Mouse (Mus musculus) T-helper 17 cell (primary cell): Measurements from ENCODE around the gene Xaf1.
"Not testable (repeated sequence)": the region's sequence is repeated elsewhere in the genome, so short reads cannot be mapped to it uniquely, and the experiment has no call there.

Source experiments
- in situ Hi-C, 2 experiments: fragments of 300-600 bp; cut with MboI, MseI; formaldehyde crosslinking; loops; 1 replicate in 1 of 2; 2 replicates in 1 of 2; pipeline ENCODE4 v1.15.1; 2025; ENCODE audit warnings: high pct_unique_total_duplicates in 2 of 2

Xaf1 gene

GRCm38 (mm10) chr11:72310491-72310890 is 9.1 kb downstream of the Xaf1 start:
- in situ Hi-C loops, result loop anchor here in 1 of 2 experiments (25.0 kb wide), 1 partner anchor 1423 kb away; no protein-coding TSS in a partner anchor

DNA sequence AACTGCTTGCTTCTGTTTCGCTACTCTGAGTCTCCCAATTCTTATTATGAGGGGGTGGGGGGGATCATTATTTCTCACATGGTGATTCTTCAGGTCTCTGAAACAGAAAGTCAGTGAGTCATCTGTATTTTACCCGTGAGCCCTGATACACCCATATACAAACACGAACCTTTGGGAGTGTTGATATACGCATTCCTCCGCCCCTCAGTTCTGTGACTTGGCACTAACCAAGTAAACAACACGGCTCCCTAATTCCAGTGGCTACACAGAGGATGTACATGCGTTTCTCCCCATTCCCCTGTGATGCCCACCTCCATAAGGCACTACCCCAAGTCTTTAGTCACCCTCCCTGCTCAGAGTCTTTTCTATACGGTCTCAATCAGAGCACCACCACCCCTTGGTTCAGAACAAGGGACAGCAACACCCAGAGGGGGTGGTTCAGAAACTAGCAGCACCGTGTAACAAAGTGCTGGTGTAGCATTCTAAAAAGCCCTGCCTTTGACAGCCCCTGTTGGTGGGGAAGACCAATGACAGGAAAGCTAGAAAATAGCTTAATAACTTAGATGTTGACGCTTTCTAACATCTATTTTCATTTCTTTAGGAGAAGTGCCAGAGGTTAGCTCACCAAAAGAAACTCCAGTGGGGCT is 10.0 kb downstream of the Xaf1 start:
- in situ Hi-C loops, result loop anchor here in 1 of 2 experiments (25.0 kb wide), 1 partner anchor 1424 kb away; no protein-coding TSS in a partner anchor

DNA sequence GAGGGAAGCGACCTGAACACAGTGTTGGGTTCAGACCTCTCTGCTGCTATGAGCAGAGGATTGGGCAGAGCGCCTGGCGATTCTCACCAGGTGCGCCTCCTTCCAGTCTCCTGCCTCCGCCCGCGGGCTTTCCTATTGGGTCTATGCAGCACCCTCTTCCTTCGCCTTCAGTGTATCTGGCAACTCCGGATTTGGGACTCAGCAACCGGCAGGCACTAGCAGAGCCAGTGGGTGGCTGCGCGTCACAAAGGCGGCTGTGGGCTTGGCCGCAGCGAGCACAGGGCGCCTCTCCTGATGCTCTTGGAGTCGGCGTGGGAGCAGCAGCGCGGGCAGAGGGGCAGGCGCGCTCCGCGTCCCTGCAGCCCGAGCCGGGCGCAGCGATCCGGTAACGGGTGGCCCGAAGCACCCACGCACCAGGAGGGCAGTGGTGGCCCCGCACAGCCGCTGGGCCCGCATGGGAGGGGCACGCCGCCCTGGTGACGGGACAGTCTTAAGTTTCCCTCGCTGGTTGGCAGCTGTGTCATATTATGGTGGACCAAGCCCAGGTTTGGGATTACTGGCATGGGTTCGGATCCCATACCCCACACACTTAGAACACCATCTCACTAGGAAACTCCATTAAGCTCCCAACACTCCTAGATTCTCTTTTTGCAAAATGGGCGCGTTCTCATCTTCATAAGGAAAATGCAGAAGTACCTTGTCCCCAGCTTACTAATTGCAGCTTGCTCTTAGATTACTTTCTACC is 12.9 kb downstream of the Xaf1 start, which contains the start of gene Fbxo39:
Fbxo39 (plus strand) TSS at position 294 of the 745 bp plus-strand sequence.
- in situ Hi-C loops, result loop anchor here in 1 of 2 experiments (25.0 kb wide), 1 partner anchor 1427 kb away; no protein-coding TSS in a partner anchor

DNA sequence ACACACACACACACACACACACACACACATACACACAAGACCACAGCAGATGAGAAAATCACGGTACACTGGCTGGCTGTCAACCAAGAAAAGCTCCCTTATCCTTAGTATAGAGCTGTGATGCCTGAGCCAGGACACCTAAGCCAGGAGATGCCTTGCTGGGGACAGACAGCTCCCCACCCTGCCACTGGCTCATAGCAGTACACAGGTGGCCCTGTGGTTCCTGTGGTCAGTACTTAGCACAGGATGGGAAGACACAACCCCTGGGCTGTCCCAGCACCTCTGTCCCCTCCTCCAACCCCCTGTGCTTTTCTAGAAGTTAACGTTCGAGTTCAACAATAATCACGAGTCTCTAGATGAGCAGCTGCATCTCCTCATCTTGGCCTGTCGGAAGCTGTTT is 16.6 kb downstream of the Xaf1 start:
- in situ Hi-C loops, result loop anchor here in 1 of 2 experiments (25.0 kb wide), 1 partner anchor 1431 kb away; no protein-coding TSS in a partner anchor

DNA sequence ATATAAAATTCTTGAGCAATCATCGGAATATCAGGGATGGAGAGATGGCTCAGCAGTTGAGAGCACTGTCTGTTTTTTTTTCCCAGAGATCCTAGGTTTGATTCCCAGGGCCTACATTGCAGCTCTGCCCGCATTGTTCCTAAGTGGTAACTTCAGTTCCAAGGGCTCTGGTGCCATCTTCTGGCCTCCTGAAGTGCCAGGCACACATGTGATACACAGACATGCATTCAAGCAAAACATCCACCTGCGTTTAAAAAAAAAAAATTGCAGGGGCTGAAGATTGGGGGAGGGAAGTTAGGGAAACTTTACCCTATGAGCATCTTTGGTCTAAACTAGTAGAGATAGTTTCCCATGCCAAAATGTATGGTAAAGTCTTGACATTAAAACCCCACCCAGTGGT is 23.0 kb downstream of the Xaf1 start:
- in situ Hi-C loops, result loop anchor here (5.0 to 25.0 kb wide), 2 partner anchors 92 to 1437 kb away; no protein-coding TSS in a partner anchor

GRCm38 (mm10) chr11:72325701-72326100 is 24.3 kb downstream of the Xaf1 start:
- in situ Hi-C loops, result no loop called here

DNA sequence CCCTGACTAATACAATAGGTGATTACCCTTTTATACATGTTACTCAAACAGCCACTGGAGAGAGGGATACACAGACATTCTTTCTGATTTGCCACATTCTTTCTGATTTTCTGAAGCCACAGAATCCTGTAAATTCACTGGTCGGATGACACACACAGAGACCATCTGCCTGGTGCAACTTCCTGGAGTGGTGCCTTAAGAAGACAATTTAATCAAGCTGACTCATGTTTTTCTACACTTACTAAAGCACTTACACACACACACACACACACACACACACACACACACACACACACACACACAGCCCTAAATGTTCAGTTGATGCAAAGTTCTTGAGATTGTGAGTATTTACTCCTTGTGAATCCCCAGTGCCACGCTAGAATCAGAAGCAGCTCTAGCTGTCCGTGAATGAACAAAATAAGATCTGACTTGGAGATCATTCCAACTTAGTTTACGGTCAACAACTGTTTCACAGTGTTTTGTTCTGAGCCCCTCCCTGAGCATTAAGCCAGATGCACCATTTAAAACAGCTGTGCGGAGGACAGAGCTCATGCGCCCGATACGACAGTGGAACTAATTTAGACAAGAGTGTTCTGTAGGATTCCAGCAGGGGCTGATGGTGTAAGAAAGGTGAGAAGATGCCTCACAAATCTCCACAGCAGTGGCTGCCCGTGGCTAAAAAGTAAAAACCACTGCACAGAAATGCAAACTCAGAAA is 31.7 kb downstream of the Xaf1 start:
- in situ Hi-C loops, result no loop called here

GRCm38 (mm10) chr11:72334653-72335052 is 33.2 kb downstream of the Xaf1 start:
- in situ Hi-C loops, result no loop called here

GRCm38 (mm10) chr11:72336726-72337125 is 35.3 kb downstream of the Xaf1 start:
- in situ Hi-C loops, result no loop called here

GRCm38 (mm10) chr11:72338437-72338871 is 37.0 kb downstream of the Xaf1 start:
- in situ Hi-C loops, result no loop called here

- in situ Hi-C loops, result no loop called here
These were observed 38.3 kb downstream of the Xaf1 start for GRCm38 (mm10) chr11:72339716-72340115.

GRCm38 (mm10) chr11:72342549-72343237 is 41.3 kb downstream of the Xaf1 start:
- in situ Hi-C loops, result no loop called here

GRCm38 (mm10) chr11:72343238-72343625 is 41.8 kb downstream of the Xaf1 start:
- in situ Hi-C loops, result not testable (repeated sequence)

DNA sequence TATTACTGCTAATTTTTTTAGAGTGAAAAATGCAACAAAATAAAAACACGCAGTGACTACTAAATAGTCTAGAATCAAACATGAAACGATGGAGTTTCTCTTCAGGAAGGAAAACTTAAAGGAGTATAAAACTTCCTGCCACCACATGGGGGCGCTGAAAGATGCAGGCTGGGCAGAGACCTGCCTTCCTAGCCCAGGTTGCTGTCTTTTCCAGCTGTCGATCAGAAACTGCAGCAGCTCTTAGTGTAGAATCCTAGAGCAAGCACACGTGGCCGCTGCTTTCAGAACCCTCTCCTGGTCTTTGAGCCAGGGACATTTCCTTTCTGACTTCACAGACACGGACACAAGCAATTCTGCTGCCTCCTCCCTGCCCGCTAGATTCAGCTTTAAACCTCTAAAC is 42.5 kb downstream of the Xaf1 start:
- in situ Hi-C loops, result no loop called here

GRCm38 (mm10) chr11:72344486-72344885 is 43.1 kb downstream of the Xaf1 start:
- in situ Hi-C loops, result no loop called here

DNA sequence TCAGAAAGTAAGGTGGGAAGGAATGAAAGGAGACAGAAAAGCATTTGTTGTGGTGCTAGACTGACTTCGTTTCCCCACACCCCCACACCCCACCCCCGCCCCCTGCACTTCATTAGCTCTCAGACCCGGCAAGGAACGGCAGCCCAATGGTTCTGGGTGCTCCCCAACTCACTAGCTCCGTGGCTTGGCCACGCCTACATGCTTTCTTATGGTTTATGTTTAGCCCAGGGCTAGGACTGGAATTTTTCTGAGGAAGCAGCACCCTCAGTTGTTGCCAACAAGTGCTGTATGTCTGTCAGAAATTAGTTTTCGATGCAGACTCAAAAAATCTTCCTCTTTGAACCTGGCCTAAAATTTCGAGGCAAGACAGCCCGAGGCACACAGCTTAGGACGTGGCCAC is 47.1 kb downstream of the Xaf1 start:
- in situ Hi-C loops, result no loop called here

DNA sequence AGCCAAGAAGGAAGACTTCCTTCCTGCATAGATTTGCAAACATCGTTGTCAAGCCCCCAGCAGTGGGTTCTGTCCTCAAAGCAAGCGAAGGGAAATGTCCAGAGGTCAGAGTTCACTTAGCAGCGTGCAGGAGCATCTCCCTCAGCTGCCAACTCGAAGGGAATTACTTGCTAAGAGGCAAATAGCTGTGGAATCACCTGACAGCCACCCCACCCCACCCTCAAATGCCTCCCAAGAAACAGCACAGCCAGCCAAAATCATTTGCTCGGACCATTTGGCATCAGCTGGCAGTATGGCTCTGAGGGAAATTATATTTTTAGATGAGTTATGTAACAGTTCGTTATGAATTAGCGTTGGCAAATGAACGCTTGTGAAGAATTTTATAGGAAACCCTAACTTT is 47.6 kb downstream of the Xaf1 start:
- in situ Hi-C loops, result no loop called here

DNA sequence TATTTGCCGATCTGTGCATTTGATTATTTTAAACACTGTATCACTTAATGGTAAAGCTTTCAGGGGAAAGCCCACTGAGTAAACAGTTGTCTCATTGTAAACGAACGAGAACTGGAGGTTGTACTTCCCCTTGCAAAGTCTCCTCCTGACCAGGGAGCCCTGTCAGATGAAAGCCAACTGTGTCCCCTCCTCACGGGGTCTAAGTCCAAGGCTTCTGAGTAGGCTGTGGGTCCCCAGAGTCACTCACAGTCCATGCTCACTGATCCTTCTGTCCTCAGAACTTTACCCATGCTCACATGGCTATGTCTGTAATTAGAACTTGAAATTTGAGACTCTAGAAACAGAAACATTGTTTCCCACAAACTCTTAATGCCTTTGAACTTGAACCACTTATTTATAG is 48.2 kb downstream of the Xaf1 start:
- in situ Hi-C loops, result loop anchor here (5.0 to 25.0 kb wide), 2 partner anchors 88 to 937 kb away; partner anchors contain the start of gene Ggt6 (in 1 of the 2)

GRCm38 (mm10) chr11:72352272-72352671 is 50.8 kb downstream of the Xaf1 start:
- in situ Hi-C loops, result loop anchor here (5.0 to 25.0 kb wide), 2 partner anchors 85 to 940 kb away; partner anchors contain the start of gene Ggt6 (in 1 of the 2)

DNA sequence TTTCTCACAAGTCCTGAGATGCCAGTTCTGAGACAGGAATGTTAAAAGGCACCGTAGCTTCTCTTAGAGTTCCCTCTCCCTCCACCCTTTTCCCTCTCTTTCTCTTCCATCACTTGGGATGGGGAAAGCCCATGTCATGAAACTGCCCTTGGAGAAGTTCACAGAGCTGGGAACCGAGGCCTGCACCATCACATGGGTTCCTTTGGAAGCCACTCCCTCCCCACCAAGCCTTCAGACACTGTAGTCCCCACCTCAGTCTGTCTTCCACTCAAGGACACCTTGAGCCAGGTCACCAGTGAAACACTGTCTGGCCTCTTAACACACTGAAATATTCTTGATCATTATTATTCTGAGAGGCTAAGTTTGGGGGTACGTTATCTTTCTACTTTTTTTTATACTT is 51.8 kb downstream of the Xaf1 start:
- in situ Hi-C loops, result loop anchor here (5.0 to 25.0 kb wide), 2 partner anchors 84 to 941 kb away; partner anchors contain the start of gene Ggt6 (in 1 of the 2)
